Mouse (Mus musculus) liver, embryonic 14 days (tissue): ENCODE data around the gene Gm17469. TPM values are rescaled to one million over a fixed set of nuclear protein-coding genes. Genes with fewer than 3 reads are reported as not detected.

Experiments used
- polyA plus RNA-seq: library from polyadenylated mRNA; depleted of rRNA; stranded (reverse); fragments of >200 nt; gene quantifications from 2 replicates; pipeline ENCODE4 v1.2.3, GENCODE M21; 2012; rRNA removed

Gene Gm17469
- not detected in 2 replicates for polyA plus RNA-seq

DNA sequence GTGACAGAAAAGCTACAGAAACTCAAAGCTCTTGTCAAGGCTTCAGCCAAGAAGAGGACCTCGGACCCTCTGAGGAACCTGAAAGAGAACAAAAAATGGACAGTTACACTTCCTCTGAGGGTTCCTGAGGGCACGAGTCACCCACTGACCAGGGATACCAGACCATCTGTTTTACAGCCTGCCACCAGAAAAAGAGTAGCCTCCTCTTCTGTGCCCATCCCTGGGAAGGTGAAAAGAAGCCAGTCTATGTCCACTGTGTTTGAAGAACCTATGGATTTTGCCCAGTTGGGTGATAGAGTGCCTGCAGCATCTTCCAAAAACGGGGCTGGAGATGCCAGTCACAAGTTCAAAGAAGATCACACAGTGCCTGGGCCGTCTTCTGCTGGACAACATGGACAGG, at the start of gene Gm17469:
Gm17469 (plus strand) TSS at position 301 of the 400 bp plus-strand sequence.

Other genes with a start within 250 kb of the Gm17469 start
- gene Gm17584, start 129.3 kb upstream of the Gm17469 start, polyA plus RNA-seq = not detected in 2 replicates